8 mouse cellular contexts compared by ENCODE assay signal in the genomic region with DNA sequence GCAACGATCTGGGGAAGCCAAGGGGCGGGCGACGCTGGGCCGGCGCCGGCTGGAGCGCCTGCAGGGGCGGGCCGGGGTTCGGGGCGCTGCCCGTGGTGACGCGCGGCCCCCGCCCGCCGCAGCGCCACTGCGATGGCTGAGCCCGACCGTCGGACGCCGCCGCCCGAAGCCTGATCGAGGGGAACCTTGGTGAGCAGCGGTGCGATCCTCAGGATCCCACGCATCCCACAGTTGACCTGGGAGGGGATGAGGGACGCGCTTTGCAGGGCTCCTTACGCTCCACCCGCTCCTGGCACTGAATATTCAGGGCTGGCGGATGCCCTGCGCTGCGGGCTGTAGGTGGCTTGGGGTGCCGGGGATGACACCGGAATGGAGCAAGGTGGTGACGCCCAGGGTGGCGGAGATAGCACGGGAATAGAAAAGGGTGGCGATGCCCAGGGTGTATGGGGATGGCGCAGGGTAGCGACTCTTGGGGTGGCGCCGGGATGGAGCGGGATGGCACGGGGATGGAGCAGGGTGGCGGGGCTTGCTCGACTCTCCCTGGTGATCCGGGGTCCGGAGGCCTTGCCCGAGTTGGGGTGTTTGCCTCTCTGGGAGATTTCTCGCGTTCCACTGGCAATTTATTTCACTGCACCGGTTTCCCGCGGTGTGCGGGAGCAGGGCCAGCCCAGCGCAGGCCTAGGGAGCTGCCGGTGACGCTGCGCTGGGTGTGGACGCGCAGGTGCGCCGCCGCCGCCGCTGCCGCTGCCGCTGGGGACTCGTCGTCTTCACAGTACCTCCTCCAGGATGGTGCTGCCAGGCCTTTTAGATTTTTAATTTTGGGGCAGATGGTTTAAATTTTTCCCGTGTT. TPM values are rescaled to one million over a fixed set of nuclear protein-coding genes. Genes with fewer than 3 reads are reported as not detected.
A peak's percentile ranks its signal among the peaks of the same experiment; 100 is the strongest.
DNase-seq lines count a peak whose midpoint lies in the region; ATAC-seq and TF ChIP-seq lines count a peak whose summit lies in the region.

A gene (plus strand): TSS at position 119 of the 850 bp plus-strand sequence.

- WGBS in kidney, adult 2 months, result 1% methylated on average over 78 of the region's 78 CpGs
- under 1% methylated on average over 78 of the region's 78 CpGs for WGBS in forebrain, embryonic 14.5 days
- WGBS in intestine, embryonic 16.5 days, result under 1% methylated on average over 74 of the region's 78 CpGs
- under 1% methylated on average over 76 of the region's 78 CpGs for WGBS in liver, postnatal 0 days (ENCODE audit: insufficient replicate concordance)
- 1% methylated on average over 78 of the region's 78 CpGs for WGBS in stomach, embryonic 14.5 days

- peak within 1 kb of the TSS; percentile 57 for H3K9ac ChIP-seq in forebrain, embryonic 14.5 days (ENCODE audit: low read length)
- 0 out of 2 replicates have a peak within 1 kb of the TSS, but pooled peaks have one; percentile 5 for H3K9ac ChIP-seq in intestine, embryonic 16.5 days (ENCODE audit: low read depth, low read length)
- H3K9ac ChIP-seq in liver, postnatal 0 days (replicated peaks), result no peak within 1 kb of the TSS
- H3K9ac ChIP-seq in stomach, embryonic 14.5 days (replicated peaks; ENCODE audit: low read depth, low read length), result no peak within 1 kb of the TSS

- TF ChIP-seq POLR2A in kidney, adult 2 months (IDR thresholded peaks at IDR 0.05; ENCODE audit: low read depth, low read length), result no peak

- H3K9me3 ChIP-seq in forebrain, embryonic 14.5 days (replicated peaks; ENCODE audit: control insufficient read depth, low read length), result 0 out of 2 replicates have a peak, but pooled peaks cover 2% of the 10 kb centered on the region
- no peaks in the 10 kb centered on the region for H3K9me3 ChIP-seq in intestine, embryonic 16.5 days (ENCODE audit: control insufficient read depth, low read length)
- peaks cover 4% of the 10 kb centered on the region; the same call in 1 of the 2 replicates for H3K9me3 ChIP-seq in liver, postnatal 0 days (ENCODE audit: low read length)
- no peaks in the 10 kb centered on the region for H3K9me3 ChIP-seq in stomach, embryonic 14.5 days (ENCODE audit: control insufficient read depth, low read depth, low read length)

- no peak for TF ChIP-seq EP300 in liver, postnatal 0 days (IDR thresholded peaks at IDR 0.05; ENCODE audit: low read depth)

- peak within 1 kb of the TSS; percentile 72 for H3K4me2 ChIP-seq in forebrain, embryonic 14.5 days (ENCODE audit: low read length)
- peak within 1 kb of the TSS; percentile 71 for H3K4me2 ChIP-seq in intestine, embryonic 16.5 days (ENCODE audit: low read depth, low read length)
- H3K4me2 ChIP-seq in liver, postnatal 0 days (ENCODE audit: low read depth, low read length), result peak within 1 kb of the TSS; percentile 48
- H3K4me2 ChIP-seq in stomach, embryonic 14.5 days (replicated peaks; ENCODE audit: low read depth, low read length), result peak within 1 kb of the TSS; percentile 76

- TF ChIP-seq CTCF in kidney, adult 2 months (conservative IDR thresholded peaks at IDR 0.05; ENCODE audit: insufficient read depth, insufficient read length, low read depth, low read length), result no peak
- TF ChIP-seq CTCF in liver, postnatal 0 days (IDR thresholded peaks at IDR 0.05; ENCODE audit: low read depth), result no peak

- H3K4me3 ChIP-seq in kidney, adult 2 months (ENCODE audit: insufficient read depth, low read depth, low read length), result peak within 1 kb of the TSS; percentile 25; the same call in 1 of the 2 replicates
- H3K4me3 ChIP-seq in forebrain, embryonic 14.5 days (ENCODE audit: low read depth, low read length), result peak within 1 kb of the TSS; percentile 38
- peak within 1 kb of the TSS; percentile 46 for H3K4me3 ChIP-seq in intestine, embryonic 16.5 days (ENCODE audit: low read length)
- peak within 1 kb of the TSS; percentile 21; the same call in 1 of the 2 replicates for H3K4me3 ChIP-seq in liver, postnatal 0 days (ENCODE audit: low read depth, low read length)
- peak within 1 kb of the TSS; percentile 40 for H3K4me3 ChIP-seq in stomach, embryonic 14.5 days (ENCODE audit: low read depth, low read length)

- peak; percentile 49; the same call in 1 of the 2 replicates for ATAC-seq in cerebellum, adult (ENCODE audit: insufficient number of reproducible peaks, low FRiP score, low TSS enrichment)
- peak; percentile 61 for ATAC-seq in forebrain, embryonic 14.5 days
- ATAC-seq in intestine, embryonic 16.5 days, result 0 out of 2 replicates have a peak, but pooled peaks have one; percentile 23
- ATAC-seq in liver, postnatal 0 days, result no peak
- 0 out of 2 replicates have a peak, but pooled peaks have one; percentile 14 for ATAC-seq in stomach, embryonic 14.5 days (ENCODE audit: insufficient number of reproducible peaks, insufficient read depth, low FRiP score, low read depth)

- no peaks in the 10 kb centered on the region for H3K36me3 ChIP-seq in kidney, adult 2 months (ENCODE audit: control insufficient read depth, insufficient read depth, low read length)
- no peaks in the 10 kb centered on the region for H3K36me3 ChIP-seq in forebrain, embryonic 14.5 days (ENCODE audit: control insufficient read depth, insufficient read depth, low read length)
- H3K36me3 ChIP-seq in intestine, embryonic 16.5 days (ENCODE audit: control insufficient read depth, insufficient read depth, low read length), result no peaks in the 10 kb centered on the region
- no peaks in the 10 kb centered on the region for H3K36me3 ChIP-seq in liver, postnatal 0 days (replicated peaks; ENCODE audit: insufficient read depth, low read length)
- H3K36me3 ChIP-seq in stomach, embryonic 14.5 days (ENCODE audit: control insufficient read depth, insufficient read depth, low read length), result no peaks in the 10 kb centered on the region

- H3K27me3 ChIP-seq in kidney, adult 2 months (replicated peaks; ENCODE audit: control insufficient read depth, insufficient read depth, low read length), result no peaks in the 10 kb centered on the region; the same call in none of the 2 replicates
- peaks cover 47% of the 10 kb centered on the region for H3K27me3 ChIP-seq in forebrain, embryonic 14.5 days (replicated peaks; ENCODE audit: control insufficient read depth, insufficient read depth, low read length)
- H3K27me3 ChIP-seq in intestine, embryonic 16.5 days (replicated peaks; ENCODE audit: control insufficient read depth, insufficient read depth, low read length), result peaks cover 44% of the 10 kb centered on the region
- H3K27me3 ChIP-seq in liver, postnatal 0 days (ENCODE audit: insufficient read depth, low read length), result peaks cover 47% of the 10 kb centered on the region
- H3K27me3 ChIP-seq in stomach, embryonic 14.5 days (ENCODE audit: control insufficient read depth, insufficient read depth, low read length), result peaks cover 31% of the 10 kb centered on the region

- H3K4me1 ChIP-seq in kidney, adult 2 months (ENCODE audit: control insufficient read depth, insufficient read depth, low read length), result no peaks in the 10 kb centered on the region
- no peaks in the 10 kb centered on the region; the same call in 1 of the 2 replicates for H3K4me1 ChIP-seq in forebrain, embryonic 14.5 days (ENCODE audit: control insufficient read depth, insufficient read depth, low read length)
- peaks cover 4% of the 10 kb centered on the region for H3K4me1 ChIP-seq in intestine, embryonic 16.5 days (ENCODE audit: control insufficient read depth, insufficient read depth, low read length)
- no peaks in the 10 kb centered on the region for H3K4me1 ChIP-seq in liver, postnatal 0 days (ENCODE audit: insufficient read depth)
- peaks cover 3% of the 10 kb centered on the region; the same call in 1 of the 2 replicates for H3K4me1 ChIP-seq in stomach, embryonic 14.5 days (ENCODE audit: control insufficient read depth, insufficient read depth, low read length)

- no peak within 1 kb of the TSS for H3K27ac ChIP-seq in kidney, adult 2 months (ENCODE audit: insufficient read depth, low read depth, low read length)
- H3K27ac ChIP-seq in forebrain, embryonic 14.5 days (ENCODE audit: low read depth, low read length), result no peak within 1 kb of the TSS
- H3K27ac ChIP-seq in intestine, embryonic 16.5 days (ENCODE audit: low read length), result no peak within 1 kb of the TSS
- no peak within 1 kb of the TSS for H3K27ac ChIP-seq in liver, postnatal 0 days (ENCODE audit: low read depth)
- no peak within 1 kb of the TSS for H3K27ac ChIP-seq in stomach, embryonic 14.5 days (ENCODE audit: low read length)

- no peak for DNase-seq in kidney, adult 2 months
- DNase-seq in kidney, postnatal 10 days, result no peak
- no peak for DNase-seq in forebrain, embryonic 14.5 days (ENCODE audit: low spot score)
- peak; percentile 8 for DNase-seq in liver, postnatal 0 days
- no peak for DNase-seq in urinary bladder, postnatal 25 days (ENCODE audit: low spot score)

RNA-seq across cellular contexts. Expression of the gene that starts here (rescaled TPM):
- 0.03 and 0.06 TPM in 2 replicates for polyA plus RNA-seq in kidney, adult 2 months (2012; rRNA removed)
- polyA plus RNA-seq in forebrain, embryonic 14.5 days (2014; fragmentation: Nextera tagmentation; extraction: Ambion mirVana), result 2.4 and 4.9 TPM in 2 replicates
- 0.10 and 0.15 TPM in 2 replicates for polyA plus RNA-seq in intestine, embryonic 16.5 days (2015; fragmentation: Nextera tagmentation; extraction: Ambion mirVana)
- polyA plus RNA-seq in liver, postnatal 0 days (2015; fragmentation: Nextera tagmentation; extraction: Ambion mirVana), result not detected in 2 replicates
- polyA plus RNA-seq in stomach, embryonic 14.5 days (2014; fragmentation: Nextera tagmentation; extraction: Ambion mirVana), result 0.12 and 0.21 TPM in 2 replicates

Comparison
In these comparisons a context has a peak if more than half of its experiments do, and no peak if none do; other contexts are left out.
1. Peak in ATAC-seq, H3K4me3 ChIP-seq, H3K9ac ChIP-seq and H3K4me2 ChIP-seq in intestine, embryonic 16.5 days; RNA of the gene not detected or under 1 TPM.
2. Peak in DNase-seq, H3K4me3 ChIP-seq and H3K4me2 ChIP-seq in liver, postnatal 0 days; RNA of the gene not detected or under 1 TPM.
3. Peak in ATAC-seq, H3K4me3 ChIP-seq and H3K4me2 ChIP-seq in stomach, embryonic 14.5 days; RNA of the gene not detected or under 1 TPM.